Mouse (Mus musculus) fat pad, adult 2 months (tissue): Measurements from ENCODE around the gene Slc25a45.

ENCODE experiments used
- DNase-seq: peaks from one replicate; pipeline ENCODE4 v3.0.0-alpha.2; 2011; ENCODE audit warnings: low read depth, low spot score; ENCODE audit errors: extremely low read depth

The Slc25a45 gene

GRCm38 (mm10) chr19:5887234-5887815 lies 9.7 kb downstream of the Slc25a45 start:
- DNase-seq, result no peak

GRCm38 (mm10) chr19:5889211-5889610 lies 11.6 kb downstream of the Slc25a45 start:
- DNase-seq, result no peak

- DNase-seq, result no peak
These were observed 14.1 kb downstream of the Slc25a45 start for GRCm38 (mm10) chr19:5891521-5892258.

GRCm38 (mm10) chr19:5892262-5892661 lies 14.7 kb downstream of the Slc25a45 start:
- DNase-seq, result no peak

- DNase-seq, result no peak
These were observed 15.1 kb downstream of the Slc25a45 start for GRCm38 (mm10) chr19:5892735-5893134.

GRCm38 (mm10) chr19:5893282-5894001 lies 15.8 kb downstream of the Slc25a45 start:
- no peak for DNase-seq

- no peak for DNase-seq
These were observed 16.5 kb downstream of the Slc25a45 start, which contains the start of gene Tigd3 for GRCm38 (mm10) chr19:5894002-5894678. Tigd3 (minus strand) TSS chr19:5894149.

GRCm38 (mm10) chr19:5907275-5907674 lies 29.7 kb downstream of the Slc25a45 start:
- peak; percentile 80 for DNase-seq

GRCm38 (mm10) chr19:5910221-5910620 lies 32.6 kb downstream of the Slc25a45 start:
- DNase-seq, result no peak

GRCm38 (mm10) chr19:5911430-5912102 lies 34.0 kb downstream of the Slc25a45 start:
- no peak for DNase-seq

GRCm38 (mm10) chr19:5912103-5913006 lies 34.7 kb downstream of the Slc25a45 start:
- DNase-seq, result peak; percentile 66

GRCm38 (mm10) chr19:5913007-5913719 lies 35.6 kb downstream of the Slc25a45 start, which contains the start of gene Dpf2:
Dpf2 (minus strand) TSS chr19:5913010.
- DNase-seq, result no peak

- no peak for DNase-seq
These were observed 44.1 kb downstream of the Slc25a45 start for GRCm38 (mm10) chr19:5921715-5922114.

- DNase-seq, result no peak
These were observed 44.7 kb downstream of the Slc25a45 start for GRCm38 (mm10) chr19:5922119-5922942.

- DNase-seq, result no peak
These were observed 45.4 kb downstream of the Slc25a45 start for GRCm38 (mm10) chr19:5922963-5923362.

GRCm38 (mm10) chr19:5923990-5924712 lies 46.5 kb downstream of the Slc25a45 start:
- no peak for DNase-seq

GRCm38 (mm10) chr19:5924713-5925093 lies 47.1 kb downstream of the Slc25a45 start, which contains the start of gene Cdc42ep2:
Cdc42ep2 (minus strand) TSS chr19:5924816.
- DNase-seq, result peak; percentile 51
